Comparison of ENCODE assay signal across 8 mouse cellular contexts in the genomic region with DNA sequence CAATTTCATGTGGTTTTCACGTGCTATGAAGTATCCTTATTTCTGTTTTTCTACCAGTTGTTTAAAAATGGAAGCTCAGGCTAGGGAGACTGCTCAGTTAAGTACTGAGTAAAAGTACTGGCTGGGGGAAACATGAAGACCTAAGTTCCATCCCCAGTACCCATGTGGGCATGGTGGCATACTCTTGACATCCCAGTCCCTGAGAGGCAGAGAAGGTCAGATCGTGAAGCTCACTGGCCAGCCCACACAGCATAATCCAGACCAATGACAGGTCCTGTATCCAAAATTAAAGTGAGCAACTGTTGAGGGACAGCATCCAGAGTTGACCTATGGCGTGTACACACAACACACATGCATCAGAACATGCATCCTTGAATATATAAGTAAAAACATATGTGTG. TPM values are rescaled to one million over a fixed set of nuclear protein-coding genes. Genes with fewer than 3 reads are reported as not detected.
DNase-seq lines count a peak whose midpoint lies in the region; ATAC-seq and TF ChIP-seq lines count a peak whose summit lies in the region.

No protein-coding gene starts in this region.

- 64% methylated on average over 3 of the region's 3 CpGs for WGBS in cerebellum, adult 2 months
- WGBS in hindbrain, embryonic 14.5 days, result 82% methylated on average over 3 of the region's 3 CpGs
- 76% methylated on average over 3 of the region's 3 CpGs for WGBS in hindbrain, embryonic 13.5 days
- WGBS in liver, embryonic 15.5 days (ENCODE audit: insufficient replicate concordance), result 42% methylated on average over 3 of the region's 3 CpGs
- WGBS in thymus, adult 2 months, result 76% methylated on average over 3 of the region's 3 CpGs

- ATAC-seq in hindbrain, embryonic 14.5 days (ENCODE audit: low FRiP score), result no peak
- no peak for ATAC-seq in hindbrain, embryonic 13.5 days (ENCODE audit: low FRiP score)
- no peak for ATAC-seq in G1E (ENCODE audit: extremely low read depth, insufficient number of reproducible peaks, low FRiP score, poor library complexity, severe bottlenecking)
- no peak for ATAC-seq in liver, embryonic 15.5 days (ENCODE audit: insufficient read depth)

- no peak for DNase-seq in cerebellum, adult 2 months
- DNase-seq in cerebellum, postnatal 4 days (ENCODE audit: low spot score in 2 of 2), result no peak
- no peak for DNase-seq in hindbrain, embryonic 14.5 days (ENCODE audit: low spot score)
- no peak for DNase-seq in G1E (ENCODE audit: low spot score)
- DNase-seq in thymus, adult 2 months, result no peak
- DNase-seq in adrenal gland, postnatal 4 days (ENCODE audit: low spot score in 2 of 2), result no peak

- TF ChIP-seq CTCF in cerebellum, adult 2 months (IDR thresholded peaks at IDR 0.05; ENCODE audit: borderline replicate concordance, insufficient read depth, low read depth, low read length), result no peak
- no peak for TF ChIP-seq CTCF in G1E (IDR thresholded peaks at IDR 0.05; ENCODE audit: low read depth, low read length)
- no peak for TF ChIP-seq CTCF in thymus, adult 2 months (IDR thresholded peaks at IDR 0.05; ENCODE audit: borderline replicate concordance, control insufficient read depth, extremely low read depth, insufficient read depth, low read length, poor library complexity)

- 0 out of 2 replicates have a peak overlapping the region, but pooled peaks have one; percentile 75 for H3K9ac ChIP-seq in hindbrain, embryonic 14.5 days
- H3K9ac ChIP-seq in hindbrain, embryonic 13.5 days, result no peak overlapping the region
- peak overlapping the region; percentile 89 for H3K9ac ChIP-seq in liver, embryonic 15.5 days

- no peaks in the 10 kb centered on the region for H3K36me3 ChIP-seq in hindbrain, embryonic 14.5 days (replicated peaks; ENCODE audit: control insufficient read depth, insufficient read depth)
- 0 out of 2 replicates have a peak, but pooled peaks cover 4% of the 10 kb centered on the region for H3K36me3 ChIP-seq in hindbrain, embryonic 13.5 days
- peaks cover 58% of the 10 kb centered on the region for H3K36me3 ChIP-seq in G1E (replicated peaks)
- peaks cover 17% of the 10 kb centered on the region for H3K36me3 ChIP-seq in liver, embryonic 15.5 days (replicated peaks)
- no peaks in the 10 kb centered on the region; the same call in 1 of the 2 replicates for H3K36me3 ChIP-seq in thymus, adult 2 months (ENCODE audit: control insufficient read depth, insufficient read depth, low read length)

- H3K27ac ChIP-seq in cerebellum, adult 2 months (ENCODE audit: insufficient read depth, low read length), result no peak overlapping the region
- no peak overlapping the region for H3K27ac ChIP-seq in hindbrain, embryonic 14.5 days
- H3K27ac ChIP-seq in hindbrain, embryonic 13.5 days, result no peak overlapping the region
- peak overlapping the region; percentile 94 for H3K27ac ChIP-seq in liver, embryonic 15.5 days (replicated peaks)
- no peak overlapping the region for H3K27ac ChIP-seq in thymus, adult 2 months (ENCODE audit: control insufficient read depth, insufficient read depth, low read length)

- H3K4me3 ChIP-seq in cerebellum, adult 2 months (replicated peaks; ENCODE audit: insufficient read depth, low read depth, low read length), result peak overlapping the region; percentile 9
- no peak overlapping the region for H3K4me3 ChIP-seq in hindbrain, embryonic 14.5 days (replicated peaks; ENCODE audit: low read length)
- H3K4me3 ChIP-seq in hindbrain, embryonic 13.5 days, result no peak overlapping the region
- peak overlapping the region; percentile 96 for H3K4me3 ChIP-seq in G1E (ENCODE audit: low read depth, low read length)
- peak overlapping the region; percentile 84 for H3K4me3 ChIP-seq in liver, embryonic 15.5 days (replicated peaks)
- no peak overlapping the region for H3K4me3 ChIP-seq in thymus, adult 2 months (ENCODE audit: control insufficient read depth, insufficient read depth, low read length)

- H3K4me1 ChIP-seq in cerebellum, adult 2 months (ENCODE audit: control insufficient read depth, insufficient read depth, low read length), result peaks cover 24% of the 10 kb centered on the region
- H3K4me1 ChIP-seq in hindbrain, embryonic 14.5 days (replicated peaks; ENCODE audit: control insufficient read depth, insufficient read depth, low read length), result peaks cover 9% of the 10 kb centered on the region
- H3K4me1 ChIP-seq in hindbrain, embryonic 13.5 days (replicated peaks), result peaks cover 12% of the 10 kb centered on the region; the same call in 1 of the 2 replicates
- peaks cover 51% of the 10 kb centered on the region for H3K4me1 ChIP-seq in G1E (ENCODE audit: insufficient read depth, low read depth, low read length)
- peaks cover 55% of the 10 kb centered on the region for H3K4me1 ChIP-seq in liver, embryonic 15.5 days (replicated peaks)
- H3K4me1 ChIP-seq in thymus, adult 2 months (replicated peaks; ENCODE audit: control insufficient read depth, insufficient read depth, low read length), result peaks cover 2% of the 10 kb centered on the region; the same call in 1 of the 2 replicates

- TF ChIP-seq POLR2A in cerebellum, adult 2 months (IDR thresholded peaks at IDR 0.05; ENCODE audit: borderline replicate concordance, insufficient read depth, low read length), result no peak
- no peak for TF ChIP-seq POLR2A in thymus, adult 2 months (IDR thresholded peaks at IDR 0.05; ENCODE audit: control insufficient read depth, extremely low read depth, insufficient read depth, low read length, poor library complexity)

- H3K27me3 ChIP-seq in cerebellum, adult 2 months (ENCODE audit: control insufficient read depth, insufficient read depth, low read length), result no peaks in the 10 kb centered on the region
- H3K27me3 ChIP-seq in hindbrain, embryonic 14.5 days (ENCODE audit: control insufficient read depth, insufficient read depth, low read length), result no peaks in the 10 kb centered on the region
- H3K27me3 ChIP-seq in hindbrain, embryonic 13.5 days, result no peaks in the 10 kb centered on the region
- H3K27me3 ChIP-seq in G1E (ENCODE audit: insufficient read depth, low read length), result no peaks in the 10 kb centered on the region
- H3K27me3 ChIP-seq in liver, embryonic 15.5 days, result no peaks in the 10 kb centered on the region
- H3K27me3 ChIP-seq in thymus, adult 2 months (ENCODE audit: control insufficient read depth, insufficient read depth, low read length), result no peaks in the 10 kb centered on the region

- H3K9me3 ChIP-seq in hindbrain, embryonic 14.5 days (ENCODE audit: control insufficient read depth, low read length), result no peaks in the 10 kb centered on the region
- no peaks in the 10 kb centered on the region for H3K9me3 ChIP-seq in hindbrain, embryonic 13.5 days
- H3K9me3 ChIP-seq in G1E (replicated peaks), result peaks cover 5% of the 10 kb centered on the region
- no peaks in the 10 kb centered on the region for H3K9me3 ChIP-seq in liver, embryonic 15.5 days (replicated peaks)

- peak overlapping the region; percentile 89 for H3K4me2 ChIP-seq in hindbrain, embryonic 14.5 days (replicated peaks)
- no peak overlapping the region; the same call in 1 of the 2 replicates for H3K4me2 ChIP-seq in hindbrain, embryonic 13.5 days
- peak overlapping the region; percentile 98 for H3K4me2 ChIP-seq in liver, embryonic 15.5 days

RNA-seq across cellular contexts. Expression of a gene that starts 1.5 kb away (rescaled TPM):
- polyA plus RNA-seq in cerebellum, adult 2 months (2012; rRNA removed), result 12.5 and 12.6 TPM in 2 replicates
- 7.0 and 8.0 TPM in 2 replicates for polyA plus RNA-seq in hindbrain, embryonic 14.5 days (2014; fragmentation: Nextera tagmentation; extraction: Ambion mirVana)
- 5.3 and 6.0 TPM in 2 replicates for polyA plus RNA-seq in hindbrain, embryonic 13.5 days (2015; fragmentation: Nextera tagmentation; extraction: Ambion mirVana)
- 48.3 and 53.4 TPM in 2 replicates for total RNA-seq in G1E (2014; fragmentation: Nextera tagmentation)
- 212 and 237 TPM in 2 replicates for total RNA-seq in G1E (2017)
- 89.6 and 99.3 TPM in 2 replicates for polyA plus RNA-seq in G1E (2012)
- polyA plus RNA-seq in liver, embryonic 15.5 days (2015; fragmentation: Nextera tagmentation; extraction: Ambion mirVana), result 18.9 and 20.1 TPM in 2 replicates
- 8.7 and 12.3 TPM in 2 replicates for polyA plus RNA-seq in thymus, adult 2 months (2012; rRNA removed)
- total RNA-seq in adrenal gland, postnatal 4 days (2021), result 10 to 100 TPM; 16.1 to 16.9 TPM

Comparison
In these comparisons a context has a peak if more than half of its experiments do, and no peak if none do; other contexts are left out.
1. H3K4me3 ChIP-seq: peak in cerebellum, adult 2 months (single experiment), G1E (single experiment) and liver, embryonic 15.5 days (single experiment); none in hindbrain, embryonic 14.5 days (single experiment), hindbrain, embryonic 13.5 days (single experiment) and thymus, adult 2 months (single experiment).